Mouse (Mus musculus): Measurements from ENCODE around the gene Ncaph2.

DNA sequence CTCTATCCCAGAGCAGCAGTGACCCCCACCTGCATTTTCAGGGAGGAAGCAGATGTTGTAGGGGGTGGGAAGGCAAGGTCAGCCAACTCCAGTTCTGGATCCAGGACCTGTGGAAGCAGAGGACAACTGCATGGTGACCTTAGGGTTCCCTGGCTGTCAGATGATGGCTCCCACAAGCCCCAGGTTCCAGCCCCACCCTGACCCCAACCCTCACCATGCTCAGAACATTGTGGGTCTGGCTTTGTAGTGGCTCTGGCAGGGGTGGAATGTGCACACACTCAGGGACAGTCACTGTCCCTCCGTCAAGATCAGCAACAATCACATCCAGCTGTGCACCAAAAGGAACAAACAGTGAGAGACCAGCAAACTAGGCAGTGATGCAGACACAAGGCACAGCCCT, 49.6 kb upstream of the Ncaph2 start:
- TF ChIP-seq CTCF (conservative IDR thresholded peaks at IDR 0.05; ENCODE audit: low read length) (no peak), POU5F1 (IDR thresholded peaks at IDR 0.05; ENCODE audit: borderline replicate concordance, low read length) (no peak)
